Mouse (Mus musculus): ENCODE measurements around the gene Serpinb1c.
"Not testable (repeated sequence)": the region's sequence is repeated elsewhere in the genome, so short reads cannot be mapped to it uniquely, and the experiment has no call there.

The Serpinb1c gene

DNA sequence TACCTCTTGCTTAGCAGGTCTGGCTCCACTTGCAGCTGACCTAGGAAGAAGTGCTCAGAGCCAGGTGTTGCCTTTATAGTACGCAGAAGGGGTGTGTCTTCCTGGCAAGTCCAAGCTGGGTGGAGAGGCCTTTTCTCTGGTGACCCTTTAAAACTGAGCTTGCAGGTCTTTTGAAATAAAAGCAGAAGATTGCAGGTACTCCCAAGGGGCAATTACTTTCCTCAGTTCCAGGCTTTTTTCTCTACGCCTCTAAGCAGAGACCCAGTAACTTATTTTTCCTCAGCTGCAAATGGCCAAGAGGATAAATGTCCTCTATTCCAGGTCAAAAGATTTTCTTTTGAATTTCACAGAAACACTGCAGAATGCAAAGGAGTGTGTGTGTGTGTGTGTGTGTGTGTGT, at the start of gene Serpinb1c:
Gene Serpinb1c (minus strand): TSS at position 101 of the 400 bp plus-strand sequence.
- no peak for DNase-seq (ENCODE audit: low read depth)

DNA sequence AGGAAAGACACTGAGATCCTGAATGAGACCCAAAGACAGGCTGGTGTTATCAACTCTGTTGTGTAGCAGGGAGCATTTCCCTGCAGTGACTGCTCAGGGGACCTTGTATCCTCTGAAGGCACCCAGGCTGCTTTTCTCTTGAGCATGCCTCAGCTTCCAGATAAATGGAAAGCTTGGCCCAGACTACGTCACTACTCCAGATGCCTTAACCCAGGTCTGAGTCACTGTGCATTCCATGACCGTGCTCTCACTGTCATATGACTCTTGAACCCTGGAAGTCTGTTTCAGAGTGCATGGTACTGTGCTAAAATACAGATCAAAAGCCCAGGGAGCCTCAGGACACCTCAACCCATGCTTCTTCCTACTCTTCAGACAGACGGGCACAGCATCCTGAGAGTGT, 41.2 kb upstream of the Serpinb1c start:
- DNase-seq (ENCODE audit: low read depth) = not testable (repeated sequence)

DNA sequence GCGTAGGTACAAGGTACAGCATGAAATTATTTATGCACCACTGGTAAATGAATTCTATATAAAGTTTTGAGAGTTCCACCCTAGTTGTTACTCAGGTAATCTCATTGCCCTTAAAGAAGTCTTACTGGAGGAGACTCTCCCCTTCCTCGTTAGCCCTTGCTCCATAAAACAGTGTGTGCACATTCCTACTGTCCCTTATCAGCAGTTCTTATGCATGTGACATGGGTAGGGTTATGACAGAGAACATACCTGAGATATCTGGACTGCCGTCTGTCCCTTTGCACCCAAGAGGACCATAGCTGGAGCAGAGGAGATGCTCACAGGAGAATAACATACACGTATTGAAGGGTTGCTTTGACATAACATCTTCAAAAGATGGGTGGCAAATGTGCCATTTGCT, 40.3 kb upstream of the Serpinb1c start:
- DNase-seq (ENCODE audit: low read depth) = not testable (repeated sequence)

DNA sequence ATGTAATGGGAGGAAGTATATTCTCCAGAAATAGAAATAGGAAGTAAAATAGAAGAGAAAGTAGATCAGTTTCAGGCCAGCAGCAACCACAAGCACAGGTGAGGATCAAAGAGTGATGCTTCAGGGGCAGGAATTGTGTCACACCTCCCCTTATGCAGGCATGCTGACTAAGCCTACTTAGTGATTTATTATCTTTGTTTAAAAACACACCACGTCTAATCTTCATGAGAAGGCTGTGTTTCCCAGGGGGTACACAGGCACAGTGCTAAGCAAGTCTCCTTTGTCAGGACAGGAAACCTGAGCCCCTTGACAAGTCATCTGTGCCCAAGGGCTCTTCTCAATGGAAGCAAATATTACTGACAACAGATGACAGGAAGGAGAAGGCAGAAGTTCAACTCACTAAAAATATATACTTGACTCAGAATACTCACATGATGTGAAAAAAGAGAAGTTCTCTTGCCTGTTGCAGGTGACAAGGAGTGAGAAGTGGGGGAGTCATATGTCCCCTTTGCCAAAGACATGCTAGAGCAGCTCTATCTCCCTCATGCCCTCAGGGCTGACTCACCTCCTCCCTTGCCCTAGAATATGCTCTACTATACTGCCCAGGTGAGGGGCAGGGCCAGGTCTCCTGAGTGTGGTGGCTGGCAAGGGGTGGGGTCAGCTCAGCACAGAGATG, 36.8 kb upstream of the Serpinb1c start:
- peak; percentile 19 for DNase-seq (ENCODE audit: low read depth)

DNA sequence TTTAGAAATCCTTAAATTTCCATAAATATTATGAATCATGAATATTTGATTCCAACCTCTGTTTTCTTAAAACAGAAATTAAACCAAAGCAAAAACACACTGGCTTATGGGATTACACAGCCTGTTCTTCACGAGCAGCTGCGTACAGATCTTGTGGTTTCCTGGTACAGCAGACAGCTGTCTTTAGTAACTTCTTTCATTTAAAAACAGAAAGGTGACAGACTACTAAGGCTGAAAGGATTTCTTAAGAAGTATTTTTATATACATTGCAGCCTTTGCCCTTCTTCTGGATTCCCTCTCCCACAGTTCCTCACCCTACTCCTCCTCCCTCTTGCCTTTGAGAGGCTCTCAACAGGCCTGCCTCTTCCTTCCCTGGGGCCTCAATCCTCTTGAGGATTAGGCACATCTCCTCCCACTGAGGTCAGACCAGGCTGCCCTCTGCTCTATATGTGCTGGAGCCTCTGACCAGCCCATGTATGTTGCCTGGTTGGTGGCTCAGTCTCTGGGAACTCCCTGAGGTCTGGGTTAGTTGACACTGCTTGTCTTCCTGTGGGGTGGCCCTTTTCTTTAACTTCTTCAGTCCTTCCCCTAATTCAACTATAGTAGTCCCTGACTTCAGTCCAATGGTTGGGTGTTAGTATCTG, 31.2 kb upstream of the Serpinb1c start:
- DNase-seq (ENCODE audit: low read depth) = no peak

DNA sequence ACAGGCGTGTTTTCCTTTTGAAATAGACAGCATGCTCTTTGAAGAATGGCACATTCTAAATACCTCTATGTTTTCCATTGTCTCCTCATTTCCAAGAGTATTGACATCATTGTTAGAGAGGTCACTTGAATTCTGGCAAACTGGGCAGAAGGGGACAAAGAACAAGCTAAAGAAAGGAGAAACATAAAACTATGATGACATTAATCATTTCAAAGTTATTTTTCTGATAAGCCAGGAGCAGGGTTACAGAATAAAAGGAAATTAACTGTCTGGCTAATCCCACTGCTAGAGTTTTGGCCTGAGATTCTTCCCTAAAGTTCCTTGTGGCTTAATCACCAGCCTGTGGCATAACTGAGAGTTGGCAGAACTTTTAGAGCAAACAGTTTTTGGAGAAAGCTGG, 29.2 kb upstream of the Serpinb1c start:
- DNase-seq (ENCODE audit: low read depth) = no peak

DNA sequence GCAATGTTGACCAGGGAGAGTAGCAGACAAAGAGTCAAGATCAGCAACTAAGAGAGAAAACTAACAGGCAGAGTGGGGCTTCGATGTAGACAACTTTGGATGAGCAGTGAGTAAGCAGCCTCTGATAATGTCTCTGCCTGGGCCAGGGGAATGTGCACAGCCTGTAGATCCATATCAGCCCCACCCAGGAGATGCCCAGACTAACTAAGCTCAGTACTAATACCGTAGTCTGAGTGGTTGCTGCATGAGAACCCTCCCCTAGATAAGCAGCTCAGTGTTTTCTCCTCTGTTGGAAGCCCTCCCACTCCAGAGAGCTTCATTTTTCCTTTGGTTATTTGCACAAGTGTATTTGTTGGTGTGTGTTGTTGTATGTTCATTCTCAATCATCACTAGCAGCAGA, 28.6 kb upstream of the Serpinb1c start:
- DNase-seq (ENCODE audit: low read depth) = no peak

DNA sequence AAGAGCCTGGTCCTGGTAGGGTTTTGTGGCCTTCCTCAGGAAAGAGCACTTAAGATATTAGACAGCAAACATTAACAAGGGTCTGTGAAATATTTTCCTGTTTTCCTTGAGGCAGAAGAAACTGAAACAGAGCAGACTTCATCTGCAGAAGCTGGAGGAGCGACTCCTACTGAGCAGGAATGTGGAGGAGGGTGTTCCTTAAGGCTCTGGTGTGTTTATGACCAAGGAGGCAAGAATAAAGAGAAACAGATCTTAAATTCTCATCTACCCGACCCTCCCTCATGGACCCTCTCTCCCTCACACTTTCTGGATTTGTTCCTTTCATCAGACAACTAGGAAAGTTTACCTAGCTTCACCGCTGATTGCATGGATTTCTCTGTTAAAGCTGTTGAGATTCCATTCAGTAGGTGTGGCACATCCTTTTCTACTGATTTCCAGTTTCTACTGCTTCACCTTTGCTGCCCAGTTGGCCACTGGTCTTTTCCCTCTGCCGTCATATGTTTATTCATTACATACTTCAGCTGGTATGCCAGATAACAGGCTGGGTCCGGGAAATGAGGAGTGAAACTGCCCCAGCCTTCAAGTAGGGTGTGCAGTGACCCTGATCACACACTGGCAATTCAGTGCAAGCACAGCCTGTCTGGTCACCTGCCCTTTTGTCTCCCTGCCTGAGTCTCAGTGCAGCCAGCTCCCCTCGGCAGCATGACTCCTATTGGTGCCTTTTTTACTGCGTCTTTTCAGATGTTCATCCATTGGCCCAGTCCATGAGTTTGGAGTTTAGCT, 26.8 kb upstream of the Serpinb1c start:
- no peak for DNase-seq (ENCODE audit: low read depth)

DNA sequence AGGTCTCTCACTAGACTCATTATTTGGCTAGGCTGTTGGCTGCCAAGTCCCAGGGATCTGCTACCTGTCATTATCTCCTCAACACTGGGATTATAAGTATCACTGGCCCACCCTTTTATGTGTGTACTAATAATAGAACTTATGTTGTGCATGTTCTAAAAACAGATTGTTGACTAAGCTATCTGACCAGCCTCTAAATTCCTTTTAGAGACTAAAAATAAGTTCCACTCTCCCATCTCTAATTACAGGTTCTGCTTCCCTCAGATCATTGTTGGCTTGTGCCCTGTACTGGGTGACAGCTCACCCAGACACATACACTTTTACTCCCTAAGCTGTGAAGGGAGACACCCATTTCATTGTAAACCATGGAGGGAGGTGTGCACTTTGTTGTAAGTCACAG, 24.6 kb upstream of the Serpinb1c start:
- no peak for DNase-seq (ENCODE audit: low read depth)

DNA sequence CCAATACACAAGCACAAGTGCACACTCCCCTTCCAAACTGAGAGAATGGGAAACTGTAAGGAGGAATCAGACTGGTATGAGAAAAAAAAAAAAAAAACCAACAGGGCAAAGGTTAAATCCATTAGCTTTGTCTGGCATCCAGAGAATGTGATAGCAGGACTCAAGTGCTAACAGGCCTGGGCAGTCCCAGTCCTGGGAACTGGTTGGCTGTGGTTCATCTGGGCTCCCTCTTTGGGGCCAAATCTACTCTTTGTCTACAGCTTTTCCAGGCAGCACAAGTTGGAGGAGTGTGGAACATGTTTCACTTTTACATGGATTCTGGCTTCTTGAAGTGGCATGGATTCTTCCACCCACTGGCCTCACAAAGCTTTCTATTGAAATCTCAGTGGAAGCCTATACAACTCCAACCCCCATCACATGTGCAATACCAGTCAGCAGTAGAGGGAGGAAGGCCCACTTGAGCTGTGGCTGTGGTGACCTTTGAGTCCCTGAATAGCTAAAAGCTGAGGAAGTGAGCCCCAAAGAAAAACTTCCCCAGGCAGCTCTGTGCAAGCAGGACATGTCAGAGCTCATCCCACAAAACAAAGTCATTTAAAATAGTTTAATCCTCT, 14.9 kb upstream of the Serpinb1c start:
- DNase-seq (ENCODE audit: low read depth) = no peak

DNA sequence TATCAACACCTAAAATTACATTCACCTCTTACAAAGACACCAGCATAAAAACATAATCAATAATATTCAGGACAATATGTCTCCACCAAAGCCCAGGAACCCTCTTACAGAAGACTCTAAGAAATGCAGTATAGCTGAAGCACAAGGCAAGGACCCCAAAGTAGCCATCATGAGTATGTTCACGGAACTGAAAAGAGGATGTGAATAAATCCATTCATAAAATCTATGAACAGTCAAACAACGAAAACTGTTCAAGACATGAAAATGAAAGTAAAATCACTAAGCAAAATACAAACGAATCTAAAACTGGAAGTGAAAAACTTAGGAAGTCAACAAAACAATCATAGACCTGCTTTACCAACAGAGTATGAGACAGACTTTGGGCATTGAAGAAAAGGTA, 10.2 kb upstream of the Serpinb1c start:
- no peak for DNase-seq (ENCODE audit: low read depth)

DNA sequence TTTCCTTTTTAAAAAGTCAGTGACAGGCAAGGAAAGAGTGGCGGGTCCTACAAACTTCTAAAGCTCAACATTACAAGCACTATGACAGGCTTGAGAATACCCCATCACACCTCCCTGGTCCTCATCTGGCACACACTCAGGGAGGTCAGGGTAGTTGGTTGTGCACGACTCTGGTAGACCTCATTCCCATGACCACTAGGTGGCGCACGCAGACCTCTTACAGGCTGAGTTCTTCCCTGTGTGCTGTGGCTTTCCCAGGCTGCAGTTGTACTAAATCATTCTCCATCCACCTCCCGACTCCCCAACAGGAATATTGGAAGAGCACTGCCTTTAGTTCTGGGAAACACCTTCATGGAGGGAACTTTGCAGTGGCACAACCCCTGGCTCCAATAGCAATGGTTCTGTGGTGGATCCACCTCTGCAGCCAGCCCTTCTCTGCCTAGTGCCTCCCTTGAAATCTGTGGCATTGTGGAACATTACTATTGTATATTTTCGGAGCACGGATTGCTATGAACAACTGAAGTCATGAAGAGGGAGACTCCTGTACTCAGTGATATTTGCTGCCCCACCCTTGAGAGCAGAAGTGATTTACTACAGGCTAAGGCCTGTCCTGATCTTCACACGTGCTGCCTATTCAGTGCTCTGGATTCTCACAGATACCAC, 5.3 kb upstream of the Serpinb1c start:
- peak; percentile 82 for DNase-seq (ENCODE audit: low read depth)

DNA sequence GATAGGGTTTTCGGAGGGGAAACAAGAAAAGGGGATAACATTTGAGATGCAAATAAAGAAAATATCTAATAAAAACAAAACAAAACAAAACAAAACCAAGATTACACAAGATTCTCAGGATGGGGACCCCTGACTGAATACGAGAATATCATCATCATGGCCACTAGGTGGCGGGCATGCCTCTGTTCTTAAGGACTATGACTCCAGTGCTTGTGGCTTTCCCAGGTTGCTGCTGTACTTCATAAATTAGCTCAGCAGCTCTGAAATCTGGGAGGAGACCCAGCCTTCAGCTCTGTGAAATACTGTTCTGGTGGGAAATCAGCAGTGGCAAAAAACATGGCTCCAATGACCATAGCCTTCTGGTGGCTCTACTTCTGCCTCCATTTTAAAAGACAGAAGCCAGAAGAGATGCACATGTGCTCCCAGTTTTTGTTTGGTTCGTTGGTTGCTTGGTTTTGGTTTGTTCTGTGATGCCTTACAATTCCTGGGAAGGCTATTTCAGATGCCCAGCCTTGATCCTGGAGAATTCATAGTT, 4.5 kb upstream of the Serpinb1c start:
- peak; percentile 68 for DNase-seq (ENCODE audit: low read depth)

DNA sequence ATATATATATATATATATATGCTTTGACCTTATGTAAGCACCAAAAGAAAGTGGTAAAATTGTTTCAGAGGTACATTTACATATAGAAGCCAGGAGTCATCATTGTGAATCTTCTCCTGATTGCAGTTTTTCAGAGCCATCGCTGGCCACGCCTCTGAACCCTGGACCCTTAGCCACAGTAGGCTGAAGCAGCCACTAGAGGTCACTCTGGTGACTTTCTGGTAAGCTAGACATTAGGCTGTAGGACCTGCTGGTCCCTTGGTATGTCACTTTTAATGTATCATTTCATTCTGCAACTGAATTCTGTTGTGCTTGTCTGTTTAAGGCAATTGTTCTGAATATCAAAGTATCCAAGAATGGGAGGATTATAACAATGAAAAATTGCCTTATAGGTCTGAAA, 2.6 kb upstream of the Serpinb1c start:
- DNase-seq (ENCODE audit: low read depth) = peak; percentile 48

DNA sequence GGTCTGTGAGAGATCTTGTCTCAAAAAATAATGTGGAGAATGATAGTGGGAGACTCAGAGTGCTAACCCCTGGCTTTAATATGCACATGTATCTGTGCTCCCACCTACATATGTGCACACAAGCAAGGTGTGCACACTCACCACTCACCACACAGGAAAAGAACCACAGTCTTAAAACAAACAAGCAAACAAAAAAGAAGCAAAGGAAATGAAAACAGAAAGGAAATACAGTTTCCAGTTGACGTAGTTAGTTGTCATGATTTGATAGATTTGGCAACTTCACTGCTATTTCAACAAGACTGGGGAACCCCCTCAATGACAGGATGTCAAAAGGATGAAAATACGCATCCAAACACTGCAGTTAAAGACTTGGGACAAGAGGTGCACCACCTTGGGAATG, 1.1 kb upstream of the Serpinb1c start:
- DNase-seq (ENCODE audit: low read depth) = not testable (repeated sequence)

DNA sequence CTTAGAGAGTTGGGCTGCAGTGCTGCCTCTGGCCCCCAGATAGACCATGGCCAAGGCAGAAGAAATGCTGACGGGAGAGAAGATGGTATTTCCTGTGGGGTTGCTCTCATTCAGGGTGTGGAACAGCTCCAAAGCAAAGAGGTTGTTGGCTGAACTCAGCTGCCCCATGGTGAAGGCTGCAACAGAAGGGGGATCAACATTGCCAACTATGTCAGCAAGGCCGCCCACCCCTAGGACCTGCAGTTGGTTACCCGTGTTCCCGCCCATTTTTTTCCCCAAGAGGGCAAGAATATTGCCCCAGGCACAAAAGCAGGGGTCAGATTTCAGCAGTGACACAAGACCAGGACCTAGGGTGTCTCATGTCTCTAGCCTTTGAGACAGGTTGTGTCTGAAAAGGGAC, 1.1 kb downstream of the Serpinb1c start:
- DNase-seq (ENCODE audit: low read depth) = no peak

DNA sequence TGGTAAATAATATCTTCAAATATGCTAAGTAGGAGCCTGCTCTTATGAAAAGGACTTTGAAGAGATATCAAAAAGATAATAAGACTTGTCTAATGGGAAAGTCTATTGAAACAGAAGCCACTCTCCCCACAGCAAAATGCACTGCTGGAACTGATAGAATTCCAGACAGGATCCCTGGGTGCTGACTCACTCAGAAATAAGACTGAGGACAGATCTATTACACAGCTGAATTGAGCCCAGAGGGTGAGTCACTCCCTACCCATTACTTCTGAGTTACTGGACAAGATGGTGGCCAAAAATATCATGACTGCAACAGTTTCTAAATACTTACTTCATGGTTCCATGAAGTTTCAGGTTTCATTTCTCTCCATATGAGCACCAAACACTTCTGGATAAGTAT, 13.3 kb downstream of the Serpinb1c start:
- DNase-seq (ENCODE audit: low read depth) = no peak

DNA sequence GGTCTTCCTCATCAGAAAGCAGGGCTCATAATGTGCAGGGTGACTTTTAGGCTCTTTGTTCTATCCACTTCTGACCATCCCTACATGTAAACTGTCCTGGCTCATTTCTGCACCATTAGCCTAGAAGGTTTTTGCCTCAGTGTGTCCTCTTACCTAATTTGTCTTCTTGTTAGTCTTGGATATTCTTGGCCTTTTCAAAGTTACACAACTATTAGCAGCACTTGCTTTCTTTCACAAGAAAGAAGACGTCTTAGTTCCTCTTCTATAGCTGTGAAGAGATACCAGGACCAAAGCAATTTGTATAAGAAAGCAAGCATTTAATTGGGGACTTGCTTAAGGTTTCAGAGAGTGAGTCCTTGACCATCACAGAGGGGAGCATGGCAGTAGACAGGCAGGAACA, 24.1 kb downstream of the Serpinb1c start:
- no peak for DNase-seq (ENCODE audit: low read depth)

DNA sequence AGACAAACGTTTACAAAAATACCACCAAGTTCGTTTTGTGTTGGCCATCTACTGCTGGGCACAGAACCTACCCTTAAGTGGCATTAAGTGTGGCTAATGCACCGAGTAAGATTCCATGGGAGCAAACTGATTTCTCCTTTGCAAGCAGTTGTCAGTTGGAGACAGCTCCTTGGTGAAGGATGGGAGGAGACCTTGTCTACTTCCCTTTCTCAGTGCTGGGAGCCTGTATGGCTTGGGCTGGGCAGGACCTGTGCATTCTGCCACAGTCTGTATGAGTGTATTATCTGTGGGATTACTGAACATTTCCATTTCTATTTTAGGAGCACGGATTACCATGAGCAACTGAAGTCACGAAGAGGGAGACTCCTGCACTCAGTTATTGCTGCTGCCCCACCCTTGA, 29.2 kb downstream of the Serpinb1c start:
- no peak for DNase-seq (ENCODE audit: low read depth)

DNA sequence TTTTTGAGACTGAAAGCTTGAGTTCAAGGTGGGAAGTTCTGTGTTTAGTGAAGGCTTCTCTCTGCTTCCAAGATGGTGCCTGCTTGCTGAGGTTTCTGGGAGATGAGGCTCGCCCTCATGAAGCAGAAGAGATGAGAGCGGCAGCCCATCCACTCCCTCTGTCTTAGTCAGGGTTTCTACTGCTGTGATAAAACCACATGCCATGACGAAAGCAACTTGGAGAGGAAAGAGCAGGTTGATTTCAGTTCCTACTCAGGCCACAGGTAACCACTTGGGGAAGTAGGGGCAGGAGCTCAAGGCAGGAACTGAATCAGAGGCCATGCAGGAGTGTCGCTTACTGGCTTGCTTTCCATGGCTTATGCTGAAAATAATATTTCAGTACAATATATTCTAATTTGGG, 29.8 kb downstream of the Serpinb1c start:
- not testable (repeated sequence) for DNase-seq (ENCODE audit: low read depth)

DNA sequence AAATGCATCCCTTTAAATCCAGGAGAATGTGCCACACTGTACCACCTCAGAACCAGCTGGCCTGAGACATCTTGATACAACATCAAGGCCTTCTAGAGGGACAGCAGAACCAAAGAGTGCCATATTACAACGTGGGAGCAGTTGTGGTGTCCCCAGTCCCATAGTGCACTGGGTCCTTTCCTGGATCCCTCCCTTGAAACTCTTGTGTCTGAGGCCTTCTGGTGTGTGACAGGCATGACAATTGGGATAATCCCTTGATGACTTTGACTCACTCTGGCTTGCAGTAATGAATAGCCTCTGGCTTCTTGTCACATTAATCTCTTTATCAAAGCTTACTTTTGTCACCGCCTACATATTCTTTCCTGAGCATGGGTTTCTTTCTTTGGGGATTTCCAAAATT, 31.0 kb downstream of the Serpinb1c start:
- DNase-seq (ENCODE audit: low read depth) = no peak

DNA sequence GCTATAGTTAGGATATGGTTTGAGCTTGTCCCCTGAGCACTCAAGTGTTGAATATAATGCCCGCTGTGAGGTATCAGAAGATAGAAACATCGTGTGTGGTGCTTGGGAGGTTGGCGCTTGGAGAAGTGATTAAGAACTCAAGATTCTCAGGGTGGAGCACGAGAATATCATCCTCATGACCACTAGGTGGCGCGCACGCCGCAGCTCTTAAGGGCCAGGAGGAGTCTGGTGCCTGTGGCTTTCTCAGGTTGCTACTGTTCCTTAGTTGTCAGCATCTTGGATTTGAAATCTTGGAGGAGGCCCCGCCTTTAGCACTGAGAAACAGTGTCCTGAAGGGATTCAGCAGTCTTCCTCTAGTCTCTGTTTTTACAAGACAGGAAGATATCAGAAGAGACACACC, 31.5 kb downstream of the Serpinb1c start:
- peak; percentile 70 for DNase-seq (ENCODE audit: low read depth)

Measured in c-Kit-positive CD71-negative TER-119-negative erythroid progenitor cells, embryonic 14.5 days (primary cell).